Mouse (Mus musculus): ENCODE results near the gene Gm10031. TPM values are rescaled to one million over a fixed set of nuclear protein-coding genes. Genes with fewer than 3 reads are reported as not detected.
A peak's percentile ranks its signal among the peaks of the same experiment; 100 is the strongest.
"Not testable (repeated sequence)": the region's sequence is repeated elsewhere in the genome, so short reads cannot be mapped to it uniquely, and the experiment has no call there.

Gm10031 gene
- polyA plus RNA-seq (2015; fragmentation: Nextera tagmentation; extraction: Ambion mirVana): 0.34 and 0.69 TPM in 2 replicates

GRCm38 (mm10) chr1:156523842-156524241 lies at the start of gene Gm10031:
Gene Gm10031 (plus strand): TSS chr1:156524012.
- 86% methylated on average over 19 of the region's 22 CpGs for WGBS
- peak; percentile 88 for ATAC-seq (ENCODE audit: low read depth)

GRCm38 (mm10) chr1:156474854-156475253 lies 49.0 kb upstream of the Gm10031 start:
- Histone ChIP-seq H3K4me2 (ENCODE audit: low read depth, low read length) (no peak overlapping the region), H3K36me3 (ENCODE audit: control insufficient read depth, insufficient read depth, low read length) (no peaks in the 10 kb centered on the region), H3K4me1 (replicated peaks; ENCODE audit: control insufficient read depth, insufficient read depth, low read length) (peaks cover 25% of the 10 kb centered on the region), H3K4me3 (ENCODE audit: low read length) (no peak overlapping the region), H3K9me3 (ENCODE audit: control insufficient read depth, low read length) (no peaks in the 10 kb centered on the region), H3K9ac (ENCODE audit: low read length) (no peak overlapping the region), H3K27me3 (ENCODE audit: control insufficient read depth, insufficient read depth, low read depth, low read length) (no peaks in the 10 kb centered on the region), H3K27ac (ENCODE audit: low read length) (no peak overlapping the region)
- 49% methylated on average over 3 of the region's 3 CpGs for WGBS
- ATAC-seq (ENCODE audit: low read depth): no peak

More at GRCm38 (mm10) chr1:156523842-156524241, at the start of gene Gm10031:
- H3K4me1 ChIP-seq (replicated peaks; ENCODE audit: control insufficient read depth, insufficient read depth, low read length); H3K36me3 ChIP-seq (ENCODE audit: control insufficient read depth, insufficient read depth, low read length); H3K9me3 ChIP-seq (ENCODE audit: control insufficient read depth, low read length); H3K27ac ChIP-seq (ENCODE audit: low read length); H3K4me2 ChIP-seq (ENCODE audit: low read depth, low read length); H3K27me3 ChIP-seq (ENCODE audit: control insufficient read depth, insufficient read depth, low read depth, low read length); H3K4me3 ChIP-seq (ENCODE audit: low read length); H3K9ac ChIP-seq (ENCODE audit: low read length): not testable (repeated sequence)

- H3K9me3 ChIP-seq (ENCODE audit: control insufficient read depth, low read length): no peaks in the 10 kb centered on the region
- WGBS: 35% methylated on average over 2 of the region's 2 CpGs
- H3K4me1 ChIP-seq (replicated peaks; ENCODE audit: control insufficient read depth, insufficient read depth, low read length): peaks cover 17% of the 10 kb centered on the region
- no peaks in the 10 kb centered on the region for H3K36me3 ChIP-seq (ENCODE audit: control insufficient read depth, insufficient read depth, low read length)
- no peak overlapping the region for H3K4me3 ChIP-seq (ENCODE audit: low read length)
- H3K9ac ChIP-seq (ENCODE audit: low read length): no peak overlapping the region
- no peak overlapping the region for H3K27ac ChIP-seq (ENCODE audit: low read length)
- ATAC-seq (ENCODE audit: low read depth): no peak
- no peaks in the 10 kb centered on the region for H3K27me3 ChIP-seq (ENCODE audit: control insufficient read depth, insufficient read depth, low read depth, low read length)
- H3K4me2 ChIP-seq (ENCODE audit: low read depth, low read length): no peak overlapping the region
Measured at GRCm38 (mm10) chr1:156476016-156476415, 47.8 kb upstream of the Gm10031 start.

GRCm38 (mm10) chr1:156476535-156476934 lies 47.3 kb upstream of the Gm10031 start:
- Histone ChIP-seq H3K27ac (ENCODE audit: low read length) (no peak overlapping the region), H3K36me3 (ENCODE audit: control insufficient read depth, insufficient read depth, low read length) (no peaks in the 10 kb centered on the region), H3K9ac (ENCODE audit: low read length) (no peak overlapping the region), H3K4me1 (replicated peaks; ENCODE audit: control insufficient read depth, insufficient read depth, low read length) (peaks cover 13% of the 10 kb centered on the region), H3K27me3 (ENCODE audit: control insufficient read depth, insufficient read depth, low read depth, low read length) (no peaks in the 10 kb centered on the region), H3K4me2 (ENCODE audit: low read depth, low read length) (no peak overlapping the region), H3K9me3 (ENCODE audit: control insufficient read depth, low read length) (no peaks in the 10 kb centered on the region), H3K4me3 (ENCODE audit: low read length) (no peak overlapping the region)
- WGBS: 57% methylated on average over 7 of the region's 7 CpGs
- ATAC-seq (ENCODE audit: low read depth): no peak

GRCm38 (mm10) chr1:156481826-156482225 lies 42.0 kb upstream of the Gm10031 start:
- no peak overlapping the region for H3K27ac ChIP-seq (ENCODE audit: low read length)
- no peaks in the 10 kb centered on the region for H3K36me3 ChIP-seq (ENCODE audit: control insufficient read depth, insufficient read depth, low read length)
- WGBS: 91% methylated on average over 3 of the region's 3 CpGs
- no peak for ATAC-seq (ENCODE audit: low read depth)
- H3K4me3 ChIP-seq (ENCODE audit: low read length): no peak overlapping the region
- no peak overlapping the region for H3K9ac ChIP-seq (ENCODE audit: low read length)
- H3K9me3 ChIP-seq (ENCODE audit: control insufficient read depth, low read length): no peaks in the 10 kb centered on the region
- no peaks in the 10 kb centered on the region for H3K4me1 ChIP-seq (replicated peaks; ENCODE audit: control insufficient read depth, insufficient read depth, low read length)
- H3K4me2 ChIP-seq (ENCODE audit: low read depth, low read length): no peak overlapping the region
- no peaks in the 10 kb centered on the region for H3K27me3 ChIP-seq (ENCODE audit: control insufficient read depth, insufficient read depth, low read depth, low read length)

GRCm38 (mm10) chr1:156487498-156487897 lies 36.3 kb upstream of the Gm10031 start:
- H3K36me3 ChIP-seq (ENCODE audit: control insufficient read depth, insufficient read depth, low read length): no peaks in the 10 kb centered on the region
- H3K9me3 ChIP-seq (ENCODE audit: control insufficient read depth, low read length): no peaks in the 10 kb centered on the region
- no peaks in the 10 kb centered on the region for H3K4me1 ChIP-seq (replicated peaks; ENCODE audit: control insufficient read depth, insufficient read depth, low read length)
- WGBS: 94% methylated on average over 7 of the region's 7 CpGs
- no peak overlapping the region for H3K4me2 ChIP-seq (ENCODE audit: low read depth, low read length)
- H3K27me3 ChIP-seq (ENCODE audit: control insufficient read depth, insufficient read depth, low read depth, low read length): no peaks in the 10 kb centered on the region
- H3K4me3 ChIP-seq (ENCODE audit: low read length): no peak overlapping the region
- H3K27ac ChIP-seq (ENCODE audit: low read length): no peak overlapping the region
- H3K9ac ChIP-seq (ENCODE audit: low read length): no peak overlapping the region
- ATAC-seq (ENCODE audit: low read depth): no peak

GRCm38 (mm10) chr1:156488031-156488430 lies 35.8 kb upstream of the Gm10031 start:
- Histone ChIP-seq H3K4me3 (ENCODE audit: low read length) (no peak overlapping the region), H3K9ac (ENCODE audit: low read length) (no peak overlapping the region), H3K9me3 (ENCODE audit: control insufficient read depth, low read length) (no peaks in the 10 kb centered on the region), H3K4me1 (replicated peaks; ENCODE audit: control insufficient read depth, insufficient read depth, low read length) (no peaks in the 10 kb centered on the region), H3K27me3 (ENCODE audit: control insufficient read depth, insufficient read depth, low read depth, low read length) (no peaks in the 10 kb centered on the region), H3K4me2 (ENCODE audit: low read depth, low read length) (no peak overlapping the region), H3K27ac (ENCODE audit: low read length) (no peak overlapping the region), H3K36me3 (ENCODE audit: control insufficient read depth, insufficient read depth, low read length) (no peaks in the 10 kb centered on the region)
- no peak for ATAC-seq (ENCODE audit: low read depth)
- WGBS: 54% methylated on average over 5 of the region's 5 CpGs

GRCm38 (mm10) chr1:156491226-156491796 lies 32.5 kb upstream of the Gm10031 start:
- Histone ChIP-seq H3K4me3 (ENCODE audit: low read length) (no peak overlapping the region), H3K9ac (ENCODE audit: low read length) (no peak overlapping the region), H3K4me2 (ENCODE audit: low read depth, low read length) (no peak overlapping the region), H3K27ac (ENCODE audit: low read length) (no peak overlapping the region), H3K4me1 (replicated peaks; ENCODE audit: control insufficient read depth, insufficient read depth, low read length) (no peaks in the 10 kb centered on the region), H3K36me3 (ENCODE audit: control insufficient read depth, insufficient read depth, low read length) (no peaks in the 10 kb centered on the region), H3K9me3 (ENCODE audit: control insufficient read depth, low read length) (no peaks in the 10 kb centered on the region), H3K27me3 (ENCODE audit: control insufficient read depth, insufficient read depth, low read depth, low read length) (no peaks in the 10 kb centered on the region)
- no peak for ATAC-seq (ENCODE audit: low read depth)
- WGBS: 70% methylated on average over 4 of the region's 4 CpGs

- H3K9me3 ChIP-seq (ENCODE audit: control insufficient read depth, low read length): no peaks in the 10 kb centered on the region
- no peaks in the 10 kb centered on the region for H3K36me3 ChIP-seq (ENCODE audit: control insufficient read depth, insufficient read depth, low read length)
- no peak overlapping the region for H3K9ac ChIP-seq (ENCODE audit: low read length)
- H3K27ac ChIP-seq (ENCODE audit: low read length): no peak overlapping the region
- H3K27me3 ChIP-seq (ENCODE audit: control insufficient read depth, insufficient read depth, low read depth, low read length): no peaks in the 10 kb centered on the region
- no peak overlapping the region for H3K4me3 ChIP-seq (ENCODE audit: low read length)
- H3K4me1 ChIP-seq (replicated peaks; ENCODE audit: control insufficient read depth, insufficient read depth, low read length): no peaks in the 10 kb centered on the region
- no peak for ATAC-seq (ENCODE audit: low read depth)
- WGBS: 85% methylated on average over 8 of the region's 8 CpGs
- H3K4me2 ChIP-seq (ENCODE audit: low read depth, low read length): no peak overlapping the region
Measured at GRCm38 (mm10) chr1:156495025-156495424, 28.8 kb upstream of the Gm10031 start.

GRCm38 (mm10) chr1:156496910-156497309 lies 26.9 kb upstream of the Gm10031 start:
- ATAC-seq (ENCODE audit: low read depth): no peak
- Histone ChIP-seq H3K27me3 (ENCODE audit: control insufficient read depth, insufficient read depth, low read depth, low read length) (no peaks in the 10 kb centered on the region), H3K36me3 (ENCODE audit: control insufficient read depth, insufficient read depth, low read length) (no peaks in the 10 kb centered on the region), H3K9ac (ENCODE audit: low read length) (no peak overlapping the region), H3K27ac (ENCODE audit: low read length) (no peak overlapping the region), H3K4me1 (replicated peaks; ENCODE audit: control insufficient read depth, insufficient read depth, low read length) (no peaks in the 10 kb centered on the region), H3K4me3 (ENCODE audit: low read length) (no peak overlapping the region), H3K4me2 (ENCODE audit: low read depth, low read length) (no peak overlapping the region), H3K9me3 (ENCODE audit: control insufficient read depth, low read length) (no peaks in the 10 kb centered on the region)
- WGBS: 55% methylated on average over 5 of the region's 5 CpGs
